Mouse (Mus musculus) hindbrain, postnatal 0 days (tissue): Measurements from ENCODE around the gene Gmfg. TPM values are rescaled to one million over a fixed set of nuclear protein-coding genes. Genes with fewer than 3 reads are reported as not detected.

Source experiments
- ATAC-seq: fragments of 200-750 bp; cut with Nextera tagmentation; 2 replicates; pipeline ENCODE4 v1.8.0; 2017; ENCODE audit warnings: mild to moderate bottlenecking, moderate TSS enrichment, moderate library complexity
- DNase-seq: peaks from one replicate; pipeline ENCODE4 v3.0.0-alpha.2; 2015; ENCODE audit warnings: low spot score
- H3K27ac ChIP-seq: fragments of 300-500 bp; sonication (generic); 2 replicates; pipeline ENCODE4 v1.5.1; 2014; ENCODE audit warnings: mild to moderate bottlenecking
- H3K27me3 ChIP-seq: fragments of 300-500 bp; sonication (generic); 2 replicates; pipeline ENCODE4 v1.6.1; 2014; ENCODE audit warnings: low read length, mixed read lengths; ENCODE audit not compliant: insufficient read depth
- H3K36me3 ChIP-seq: fragments of 300-500 bp; sonication (generic); 2 replicates; pipeline ENCODE4 v1.6.1; 2014; ENCODE audit warnings: low read length, mixed read lengths; ENCODE audit not compliant: insufficient read depth
- H3K4me1 ChIP-seq: fragments of 300-500 bp; sonication (generic); 2 replicates; pipeline ENCODE4 v1.6.1; 2014; ENCODE audit warnings: antibody characterized with exemption, low read length, mixed read lengths; ENCODE audit not compliant: insufficient read depth
- H3K4me2 ChIP-seq: fragments of 300-500 bp; sonication (generic); 2 replicates; pipeline ENCODE4 v1.6.1; 2014; ENCODE audit warnings: low read depth, mild to moderate bottlenecking, low read length, moderate library complexity, mixed read lengths
- H3K4me3 ChIP-seq: fragments of 300-500 bp; sonication (generic); 2 replicates; pipeline ENCODE4 v1.5.1; 2014; ENCODE audit warnings: low read length
- H3K9ac ChIP-seq: fragments of 300-500 bp; sonication (generic); replicated peaks from 2 replicates; pipeline ENCODE4 v1.6.1; 2014; ENCODE audit warnings: mild to moderate bottlenecking, low read length, moderate library complexity, mixed read lengths
- H3K9me3 ChIP-seq: fragments of 300-500 bp; sonication (generic); 2 replicates; pipeline ENCODE4 v1.6.1; 2016; ENCODE audit warnings: low read length, mixed read lengths
- CTCF ChIP-seq: IDR thresholded peaks from 2 replicates; pipeline ENCODE4 v1.5.1; 2016; ENCODE audit warnings: antibody characterized with exemption, control low read depth, low read depth
- WGBS: fragments of 180-500 bp; shearing (Covaris S2); extraction: QIAGEN DNeasy Blood & Tissue Kit; methylation state at CpG from one replicate; pipeline ENCODE4 v1.1.7; 2014; 5-methylcytosine and 5-hydroxymethylcytosine counted together
- polyA plus RNA-seq: library from polyadenylated mRNA; unstranded; fragments of >200 nt; fragmentation: Nextera tagmentation; extraction: Ambion mirVana; gene quantifications from 2 replicates; pipeline ENCODE4 v1.2.1, GENCODE M21; 2015
- total RNA-seq: library from RNA; depleted of rRNA; stranded (reverse); fragments of >200 nt; gene quantifications from 2 replicates; pipeline ENCODE4 v1.2.3, GENCODE M21; 2014

The Gmfg gene
- total and polyA plus RNA-seq, 2 experiments from 2014 or later, result 0.16 to 6.2 TPM

DNA sequence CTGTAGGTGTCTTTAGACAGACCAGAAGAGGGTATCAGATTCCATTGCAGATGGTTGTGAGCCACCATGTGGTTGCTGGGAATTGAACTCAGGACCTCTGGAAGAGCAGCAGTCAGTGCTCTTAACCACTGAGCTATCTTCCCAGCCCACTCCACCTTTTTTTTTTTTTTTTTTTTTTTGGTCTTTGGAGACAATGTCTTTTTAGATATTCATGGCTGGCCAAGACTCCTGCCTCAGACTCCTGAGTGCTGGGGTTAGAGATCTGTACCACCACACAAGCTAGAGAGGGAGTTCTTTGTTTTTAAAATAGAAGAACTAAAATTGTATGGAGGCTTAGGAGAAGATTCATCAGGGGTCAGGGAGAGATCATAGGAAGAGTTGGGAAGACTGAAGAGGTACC, 717 bp downstream of the Gmfg start:
- DNase-seq (no peak), ATAC-seq (no peak)
- no peak overlapping the region for H3K4me3 ChIP-seq
- no peak overlapping the region for H3K4me2 ChIP-seq
- peaks cover 5% of the 10 kb centered on the region; the same call in 1 of the 2 replicates for H3K4me1 ChIP-seq
- H3K36me3 ChIP-seq, result no peaks in the 10 kb centered on the region
- no peak overlapping the region for H3K27ac ChIP-seq
- no peak overlapping the region for H3K9ac ChIP-seq
- H3K27me3 ChIP-seq, result no peaks in the 10 kb centered on the region
- no peaks in the 10 kb centered on the region for H3K9me3 ChIP-seq
- no peak for TF ChIP-seq CTCF

DNA sequence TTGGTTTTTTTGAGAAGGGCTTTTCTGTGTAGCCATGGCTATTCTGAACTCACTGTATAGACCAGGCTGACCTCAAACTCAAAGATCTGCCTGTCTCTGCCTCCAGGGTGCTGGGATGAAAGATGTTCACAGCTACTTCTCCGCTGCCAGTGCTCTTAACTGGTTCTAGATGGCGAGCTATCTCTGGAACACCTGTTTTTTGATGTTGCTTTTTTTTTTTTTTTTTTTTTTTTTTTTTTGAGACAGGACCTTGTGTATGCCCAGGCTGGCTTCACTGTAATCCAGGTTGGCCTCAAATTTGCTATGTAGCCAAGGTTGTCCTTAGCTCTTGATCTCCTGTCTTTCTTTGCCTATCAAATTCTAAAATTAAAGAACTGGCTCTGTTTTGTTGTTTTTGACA, 1.5 kb downstream of the Gmfg start:
- TF ChIP-seq CTCF, result no peak

DNA sequence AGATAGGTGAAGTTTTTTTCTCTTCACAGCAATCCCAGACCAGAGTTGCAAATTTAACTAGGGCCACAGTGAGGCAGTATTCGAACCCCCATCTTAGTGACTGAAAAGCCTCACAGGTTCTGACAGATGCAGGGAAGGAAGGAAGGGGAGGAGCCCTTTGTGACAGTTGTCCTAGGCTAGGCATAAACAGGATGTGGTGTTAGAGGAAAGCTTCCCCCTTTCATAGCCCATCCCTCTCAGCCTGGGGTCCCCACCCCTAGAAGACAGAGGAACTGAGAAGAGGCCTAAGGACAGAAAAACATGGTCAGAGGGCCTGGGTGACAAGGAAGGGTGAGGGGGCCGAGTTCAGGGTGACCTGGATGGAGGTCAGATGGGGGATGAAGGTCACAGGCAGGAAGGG, 3.5 kb downstream of the Gmfg start:
- Histone ChIP-seq H3K27me3 (0 out of 2 replicates have a peak, but pooled peaks cover 1% of the 10 kb centered on the region), H3K9ac (no peak overlapping the region), H3K4me1 (no peaks in the 10 kb centered on the region; the same call in 1 of the 2 replicates), H3K4me2 (no peak overlapping the region), H3K27ac (no peak overlapping the region), H3K9me3 (no peaks in the 10 kb centered on the region), H3K4me3 (no peak overlapping the region), H3K36me3 (no peaks in the 10 kb centered on the region)
- 44% methylated on average over 2 of the region's 2 CpGs for WGBS
- no peak for ATAC-seq
- DNase-seq, result no peak
- no peak for TF ChIP-seq CTCF

More for the DNA sequence above, 1.5 kb downstream of the Gmfg start:
- Histone ChIP-seq H3K9ac (no peak overlapping the region), H3K4me3 (no peak overlapping the region), H3K27ac (no peak overlapping the region), H3K4me2 (no peak overlapping the region), H3K27me3 (no peaks in the 10 kb centered on the region), H3K4me1 (peaks cover 5% of the 10 kb centered on the region; the same call in 1 of the 2 replicates), H3K36me3 (no peaks in the 10 kb centered on the region), H3K9me3 (no peaks in the 10 kb centered on the region)
- ATAC-seq (no peak), DNase-seq (no peak)
- WGBS, result 83% methylated on average over 2 of the region's 2 CpGs

DNA sequence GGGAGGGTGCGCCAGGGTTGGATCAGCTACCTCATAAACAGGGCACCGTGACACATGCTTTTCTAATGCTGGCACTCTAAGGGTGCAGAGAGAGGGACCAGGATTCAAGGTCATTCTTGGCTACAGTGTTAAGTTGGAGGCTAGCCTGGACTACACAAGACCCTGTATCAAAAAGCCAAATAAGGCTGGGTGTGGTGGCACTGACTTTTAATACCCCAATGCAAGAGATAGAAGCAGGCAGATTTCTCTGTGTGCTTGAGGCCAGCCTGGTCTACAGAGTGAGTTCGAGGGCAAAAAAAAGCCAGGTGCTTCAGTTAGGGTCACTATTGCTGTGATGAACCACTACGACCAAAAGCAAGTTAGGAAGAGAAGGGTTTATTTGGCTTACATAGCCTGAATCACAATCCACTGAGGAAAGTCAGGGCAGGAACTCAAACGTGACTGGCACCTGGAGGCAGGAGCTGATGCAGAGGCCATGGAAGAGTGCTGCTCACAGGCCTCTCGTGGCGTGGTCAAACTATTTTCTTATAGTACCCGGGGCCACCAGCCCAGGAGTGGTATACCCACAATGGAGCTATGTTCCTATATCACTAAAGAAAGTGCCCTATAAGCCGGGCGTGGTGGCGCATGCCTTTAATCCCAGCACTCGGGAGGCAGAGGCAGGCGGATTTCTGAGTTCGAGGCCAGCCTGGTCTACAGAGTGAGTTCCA, 4.7 kb downstream of the Gmfg start:
- DNase-seq (no peak), ATAC-seq (no peak)
- Histone ChIP-seq H3K36me3 (no peaks in the 10 kb centered on the region), H3K27me3 (0 out of 2 replicates have a peak, but pooled peaks cover 2% of the 10 kb centered on the region), H3K27ac (no peak overlapping the region), H3K9me3 (no peaks in the 10 kb centered on the region), H3K4me3 (no peak overlapping the region), H3K4me1 (no peaks in the 10 kb centered on the region; the same call in 1 of the 2 replicates), H3K4me2 (no peak overlapping the region), H3K9ac (no peak overlapping the region)
- 89% methylated on average over 13 of the region's 14 CpGs for WGBS
- no peak for TF ChIP-seq CTCF

DNA sequence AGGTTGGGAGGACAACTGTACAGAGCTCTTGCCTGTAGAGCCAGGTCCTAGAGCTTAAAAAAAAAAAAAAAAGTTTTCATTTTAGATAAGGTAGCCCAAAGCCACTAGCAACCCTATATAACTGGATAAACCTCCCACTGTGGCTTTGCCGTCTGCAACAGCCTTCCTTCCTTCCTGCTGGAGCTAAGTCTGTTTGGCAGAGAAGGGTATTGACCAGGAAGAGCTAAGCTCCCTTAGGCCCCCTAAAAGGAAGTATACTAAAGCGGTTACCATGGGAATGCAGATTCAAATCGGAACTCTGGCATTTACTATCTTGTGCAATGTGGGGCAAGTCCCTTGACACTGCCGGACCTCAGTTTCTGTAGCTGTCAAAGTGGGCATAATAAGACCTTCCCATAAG, 5.4 kb downstream of the Gmfg start:
- TF ChIP-seq CTCF, result no peak
- ATAC-seq (no peak), DNase-seq (no peak)
- whole genome bisulfite sequencing, result 44% methylated on average over 4 of the region's 4 CpGs
- Histone ChIP-seq H3K27me3 (0 out of 2 replicates have a peak, but pooled peaks cover 2% of the 10 kb centered on the region), H3K9ac (no peak overlapping the region), H3K4me3 (no peak overlapping the region), H3K9me3 (no peaks in the 10 kb centered on the region), H3K4me2 (no peak overlapping the region), H3K4me1 (no peaks in the 10 kb centered on the region), H3K27ac (no peak overlapping the region), H3K36me3 (no peaks in the 10 kb centered on the region)

DNA sequence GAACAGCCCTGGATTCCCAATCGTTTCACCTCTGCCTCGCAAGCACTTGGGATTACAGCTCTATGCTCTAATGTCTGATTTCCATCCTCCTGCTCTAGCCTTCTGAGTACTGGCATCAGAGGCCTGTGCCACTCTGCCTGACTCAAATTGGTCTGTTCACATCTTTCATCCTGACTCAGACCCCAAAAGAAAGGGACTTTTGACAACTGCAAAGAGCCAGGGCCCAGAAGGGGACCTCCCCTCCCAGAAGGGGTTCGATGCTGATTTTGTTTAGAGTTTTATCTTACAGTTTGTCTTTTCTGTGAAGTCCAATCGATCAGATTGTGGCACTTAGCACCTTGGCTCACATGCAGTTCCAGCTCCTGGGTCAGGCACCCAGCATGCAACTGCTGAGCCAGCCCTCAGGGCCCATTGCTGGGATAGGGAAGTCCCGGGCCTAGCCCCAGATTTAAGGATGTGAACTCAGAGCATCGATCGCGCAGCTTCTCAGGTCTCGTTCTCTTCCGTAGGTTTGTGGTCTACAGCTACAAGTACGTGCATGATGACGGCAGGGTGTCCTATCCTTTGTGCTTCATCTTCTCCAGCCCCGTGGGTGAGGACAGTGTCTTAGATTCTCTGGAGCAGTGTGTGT, 7.2 kb downstream of the Gmfg start:
- Histone ChIP-seq H3K9ac (no peak overlapping the region), H3K4me2 (no peak overlapping the region), H3K27ac (no peak overlapping the region), H3K27me3 (0 out of 2 replicates have a peak, but pooled peaks cover 2% of the 10 kb centered on the region), H3K4me3 (no peak overlapping the region), H3K4me1 (no peaks in the 10 kb centered on the region), H3K9me3 (no peaks in the 10 kb centered on the region), H3K36me3 (no peaks in the 10 kb centered on the region)
- no peak for TF ChIP-seq CTCF
- ATAC-seq, result no peak
- 85% methylated on average over 13 of the region's 13 CpGs for WGBS
- no peak for DNase-seq

DNA sequence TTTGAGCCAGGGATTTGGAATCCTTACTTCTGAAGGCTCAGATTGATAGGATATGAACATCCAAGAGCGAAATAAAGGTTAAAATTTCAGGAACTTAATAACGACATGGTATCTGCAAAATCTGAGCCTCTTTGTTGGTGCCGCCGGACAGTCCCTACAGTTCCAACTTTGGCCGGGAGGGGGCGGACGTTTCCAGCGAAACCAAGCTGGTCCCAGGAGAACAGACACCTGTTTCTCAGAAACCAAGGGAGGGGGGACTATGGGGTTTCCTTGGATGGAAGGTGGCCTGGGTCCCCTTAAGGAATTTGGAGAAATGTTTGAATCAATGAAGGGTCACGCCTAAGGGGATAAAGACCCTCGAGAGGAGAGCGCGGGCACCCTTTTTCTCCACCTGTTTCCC, 9.2 kb downstream of the Gmfg start:
- 0 out of 2 replicates have a peak, but pooled peaks cover 2% of the 10 kb centered on the region for H3K27me3 ChIP-seq
- H3K4me1 ChIP-seq, result no peaks in the 10 kb centered on the region
- H3K36me3 ChIP-seq, result no peaks in the 10 kb centered on the region
- TF ChIP-seq CTCF, result peak; percentile 85
- ATAC-seq (no peak), DNase-seq (peak; percentile 86)
- H3K9ac ChIP-seq, result no peak overlapping the region
- no peaks in the 10 kb centered on the region for H3K9me3 ChIP-seq
- H3K4me3 ChIP-seq, result no peak overlapping the region
- WGBS, result 9% methylated on average over 12 of the region's 12 CpGs
- no peak overlapping the region for H3K4me2 ChIP-seq
- no peak overlapping the region for H3K27ac ChIP-seq
